ENCODE assay signal across 24 mouse cellular contexts in genomic region chr4:65972395-65972794, GRCm38 (mm10).
A peak's percentile ranks its signal among the peaks of the same experiment; 100 is the strongest.
DNase-seq lines count a peak whose midpoint lies in the region; ATAC-seq and TF ChIP-seq lines count a peak whose summit lies in the region.
"Had no signal": no experiment of that assay in that cellular context is flagged by ENCODE, and none has a peak within 500 bp of the region (broad histone marks: within the 10 kb centered on the region; RNA-seq: fewer than 3 reads in every experiment).

No protein-coding gene starts in this region.

- H3K27ac ChIP-seq in forebrain, embryonic 14.5 days (ENCODE audit: low read depth, low read length): no peak overlapping the region
- no peak overlapping the region for H3K27ac ChIP-seq in forebrain, embryonic 11.5 days (ENCODE audit: low read depth, low read length)
- H3K27ac ChIP-seq: heart, embryonic 15.5 days; hindbrain, embryonic 10.5 days; hindbrain, embryonic 13.5 days; intestine, embryonic 15.5 days; kidney, embryonic 15.5 days had no signal

- no peaks in the 10 kb centered on the region for H3K36me3 ChIP-seq in forebrain, embryonic 14.5 days (ENCODE audit: control insufficient read depth, insufficient read depth, low read length)
- H3K36me3 ChIP-seq in forebrain, embryonic 11.5 days (ENCODE audit: control insufficient read depth, insufficient read depth, low read length): no peaks in the 10 kb centered on the region
- H3K36me3 ChIP-seq: heart, embryonic 12.5 days; heart, embryonic 15.5 days; hindbrain, embryonic 10.5 days; hindbrain, embryonic 13.5 days; intestine, embryonic 15.5 days; kidney, embryonic 15.5 days had no signal

- no peak for TF ChIP-seq CTCF in brain, embryonic 14.5 days (IDR thresholded peaks at IDR 0.05; ENCODE audit: borderline replicate concordance, extremely low read depth, insufficient read depth, insufficient read length)

- no peaks in the 10 kb centered on the region for H3K27me3 ChIP-seq in forebrain, embryonic 14.5 days (replicated peaks; ENCODE audit: control insufficient read depth, insufficient read depth, low read length)
- no peaks in the 10 kb centered on the region for H3K27me3 ChIP-seq in forebrain, embryonic 11.5 days (ENCODE audit: control insufficient read depth, insufficient read depth, low read length)
- H3K27me3 ChIP-seq: heart, embryonic 12.5 days; heart, embryonic 15.5 days; hindbrain, embryonic 13.5 days; intestine, embryonic 15.5 days; kidney, embryonic 15.5 days had no signal

- no peaks in the 10 kb centered on the region for H3K9me3 ChIP-seq in forebrain, embryonic 14.5 days (replicated peaks; ENCODE audit: control insufficient read depth, low read length)
- no peaks in the 10 kb centered on the region for H3K9me3 ChIP-seq in forebrain, embryonic 11.5 days (ENCODE audit: control insufficient read depth, low read length)
- H3K9me3 ChIP-seq: heart, embryonic 12.5 days; heart, embryonic 15.5 days; hindbrain, embryonic 10.5 days; hindbrain, embryonic 13.5 days; intestine, embryonic 15.5 days; kidney, embryonic 15.5 days had no signal

- no peak overlapping the region for H3K9ac ChIP-seq in forebrain, embryonic 14.5 days (ENCODE audit: low read length)
- no peak overlapping the region for H3K9ac ChIP-seq in forebrain, embryonic 11.5 days (ENCODE audit: low read length)
- H3K9ac ChIP-seq: heart, embryonic 12.5 days; heart, embryonic 15.5 days; hindbrain, embryonic 13.5 days; intestine, embryonic 15.5 days; kidney, embryonic 15.5 days had no signal

- TF ChIP-seq POLR2A in brain, embryonic 14.5 days (IDR thresholded peaks at IDR 0.05; ENCODE audit: borderline replicate concordance, extremely low read depth, insufficient read depth, insufficient read length, poor library complexity, severe bottlenecking): no peak

- 74% methylated on average over 1 of the region's 1 CpGs for whole genome bisulfite sequencing in forebrain, embryonic 14.5 days
- 85% methylated on average over 1 of the region's 1 CpGs for WGBS in forebrain, embryonic 11.5 days

- ATAC-seq in forebrain, embryonic 14.5 days: peak; percentile 52; the same call in 1 of the 2 replicates
- no peak for ATAC-seq in forebrain, embryonic 11.5 days (replicated peaks; ENCODE audit: low FRiP score)
- ATAC-seq: activated CD4-positive, CD25-positive, alpha-beta regulatory T cell, adult 4 months; hindbrain, embryonic 16.5 days; intestine, embryonic 15.5 days had no signal

- no peaks in the 10 kb centered on the region for H3K4me1 ChIP-seq in forebrain, embryonic 14.5 days (ENCODE audit: control insufficient read depth, insufficient read depth, low read length)
- no peaks in the 10 kb centered on the region for H3K4me1 ChIP-seq in forebrain, embryonic 11.5 days (replicated peaks; ENCODE audit: control insufficient read depth, insufficient read depth, low read length)
- H3K4me1 ChIP-seq: heart, embryonic 12.5 days; heart, embryonic 15.5 days; hindbrain, embryonic 13.5 days; intestine, embryonic 15.5 days; kidney, embryonic 15.5 days had no signal

- no peak overlapping the region for H3K4me2 ChIP-seq in forebrain, embryonic 14.5 days (ENCODE audit: low read length)
- H3K4me2 ChIP-seq in forebrain, embryonic 11.5 days (ENCODE audit: low read depth, low read length, severe bottlenecking): no peak overlapping the region
- H3K4me2 ChIP-seq: heart, embryonic 12.5 days; heart, embryonic 15.5 days; hindbrain, embryonic 13.5 days; intestine, embryonic 15.5 days; kidney, embryonic 15.5 days had no signal

- no peak overlapping the region for H3K4me3 ChIP-seq in forebrain, embryonic 14.5 days (ENCODE audit: low read depth, low read length)
- no peak overlapping the region for H3K4me3 ChIP-seq in forebrain, embryonic 11.5 days (ENCODE audit: low read depth, low read length)
- H3K4me3 ChIP-seq: heart, embryonic 12.5 days; heart, embryonic 15.5 days; hindbrain, embryonic 10.5 days; hindbrain, embryonic 13.5 days; intestine, embryonic 15.5 days; kidney, embryonic 15.5 days had no signal

- DNase-seq in cerebellum, adult 18-20 months: peak; percentile 23 to 25
- no peak for DNase-seq in cerebellum, adult 11-12 months
- DNase-seq in cerebellum, postnatal 14 days: peak; percentile 18 to 23
- DNase-seq in cerebellum, postnatal 4 days (ENCODE audit: low spot score in 2 of 2): no peak
- DNase-seq in forebrain, embryonic 14.5 days (ENCODE audit: low spot score): peak; percentile 52
- DNase-seq in forebrain, embryonic 11.5 days (ENCODE audit: low spot score): no peak
- peak; percentile 50 for DNase-seq in brain, embryonic 14.5 days (ENCODE audit: low read depth)
- no peak for DNase-seq in adrenal gland, postnatal 14 days
- DNase-seq: adrenal gland, postnatal 10 days; cerebellum, adult 8-10 months; gastrocnemius, postnatal 25 days; heart, adult 18-20 months; heart, postnatal 10 days; heart, postnatal 36 days; kidney, adult 11 months; kidney, adult 8-10 months had no signal

Comparison
In these comparisons a context has a peak if more than half of its experiments do, and no peak if none do; other contexts are left out.
1. DNase-seq: peak in cerebellum, adult 18-20 months (2 of 2), cerebellum, postnatal 14 days (2 of 2), forebrain, embryonic 14.5 days (single experiment) and brain, embryonic 14.5 days (single experiment); none in cerebellum, adult 11-12 months (single experiment), cerebellum, postnatal 4 days (0 of 2), forebrain, embryonic 11.5 days (single experiment) and adrenal gland, postnatal 14 days (single experiment).